Mouse (Mus musculus): ENCODE measurements around the gene Lipk.

The Lipk gene

GRCm38 (mm10) chr19:34008002-34008401 lies at the start of gene Lipk:
Gene Lipk, plus strand, starts transcription at chr19:34008290.
- in situ Hi-C loops (cut with MboI; ENCODE audit: unreplicated experiment in 2 of 2): loop anchor here (25.0 kb wide), 2 partner anchors 621 to 1296 kb away; partner anchors contain the start of gene Rnls (in 1 of the 2)

- in situ Hi-C loops (cut with MboI; ENCODE audit: unreplicated experiment in 2 of 2): no loop called here
Observed at GRCm38 (mm10) chr19:33960887-33961286, 47.2 kb upstream of the Lipk start, which contains the start of gene Lipf. Gene Lipf, plus strand, starts transcription at chr19:33961187.

- in situ Hi-C loops (cut with MboI; ENCODE audit: unreplicated experiment in 2 of 2): no loop called here
Observed at GRCm38 (mm10) chr19:33979007-33979406, 29.1 kb upstream of the Lipk start.

GRCm38 (mm10) chr19:33983043-33983442 lies 25.0 kb upstream of the Lipk start:
- in situ Hi-C loops (cut with MboI; ENCODE audit: unreplicated experiment in 2 of 2): no loop called here

- in situ Hi-C loops (cut with MboI; ENCODE audit: unreplicated experiment in 2 of 2): loop anchor here (5.0 to 25.0 kb wide), 3 partner anchors 634 to 1309 kb away; partner anchors contain the start of gene Rnls (in 1 of the 2)
Observed at GRCm38 (mm10) chr19:34021440-34022172, 13.5 kb downstream of the Lipk start.

- in situ Hi-C loops (cut with MboI; ENCODE audit: unreplicated experiment in 2 of 2): loop anchor here (5.0 to 25.0 kb wide), 3 partner anchors 635 to 1310 kb away; partner anchors contain the start of gene Rnls (in 1 of the 2)
Observed at GRCm38 (mm10) chr19:34022759-34023158, 14.7 kb downstream of the Lipk start.

- in situ Hi-C loops (cut with MboI; ENCODE audit: unreplicated experiment in 2 of 2): no loop called here
Observed at GRCm38 (mm10) chr19:34039731-34040130, 31.6 kb downstream of the Lipk start.

- in situ Hi-C loops (cut with MboI; ENCODE audit: unreplicated experiment in 2 of 2): no loop called here
Observed at GRCm38 (mm10) chr19:34043008-34043407, 34.9 kb downstream of the Lipk start.

- in situ Hi-C loops (cut with MboI; ENCODE audit: unreplicated experiment in 2 of 2): no loop called here
Observed at GRCm38 (mm10) chr19:34049371-34050039, 41.4 kb downstream of the Lipk start.

- in situ Hi-C loops (cut with MboI; ENCODE audit: unreplicated experiment in 2 of 2): no loop called here
Observed at GRCm38 (mm10) chr19:34051502-34051901, 43.4 kb downstream of the Lipk start.

GRCm38 (mm10) chr19:34063547-34063946 lies 55.5 kb downstream of the Lipk start:
- in situ Hi-C loops (cut with MboI; ENCODE audit: unreplicated experiment in 2 of 2): no loop called here

GRCm38 (mm10) chr19:34064059-34064458 lies 56.0 kb downstream of the Lipk start:
- in situ Hi-C loops (cut with MboI; ENCODE audit: unreplicated experiment in 2 of 2): no loop called here

- in situ Hi-C loops (cut with MboI; ENCODE audit: unreplicated experiment in 2 of 2): no loop called here
Observed at GRCm38 (mm10) chr19:34066779-34067472, 58.8 kb downstream of the Lipk start, which contains the start of gene Lipn. Gene Lipn, plus strand, starts transcription at chr19:34067358.

- in situ Hi-C loops (cut with MboI; ENCODE audit: unreplicated experiment in 2 of 2): no loop called here
Observed at GRCm38 (mm10) chr19:34074239-34074638, 66.1 kb downstream of the Lipk start.

- in situ Hi-C loops (cut with MboI; ENCODE audit: unreplicated experiment in 2 of 2): no loop called here
Observed at GRCm38 (mm10) chr19:34078130-34078529, 70.0 kb downstream of the Lipk start.

- in situ Hi-C loops (cut with MboI; ENCODE audit: unreplicated experiment in 2 of 2): no loop called here
Observed at GRCm38 (mm10) chr19:34089011-34089680, 81.1 kb downstream of the Lipk start.

GRCm38 (mm10) chr19:34095381-34095780 lies 87.3 kb downstream of the Lipk start:
- in situ Hi-C loops (cut with MboI; ENCODE audit: unreplicated experiment in 2 of 2): no loop called here

- in situ Hi-C loops (cut with MboI; ENCODE audit: unreplicated experiment in 2 of 2): no loop called here
Observed at GRCm38 (mm10) chr19:34096228-34096627, 88.1 kb downstream of the Lipk start.
